Mouse (Mus musculus): ENCODE measurements around the gene Cbr2.
A peak's percentile ranks its signal among the peaks of the same experiment; 100 is the strongest.
"Not testable (repeated sequence)": the region's sequence is repeated elsewhere in the genome, so short reads cannot be mapped to it uniquely, and the experiment has no call there.

Cbr2 gene

DNA sequence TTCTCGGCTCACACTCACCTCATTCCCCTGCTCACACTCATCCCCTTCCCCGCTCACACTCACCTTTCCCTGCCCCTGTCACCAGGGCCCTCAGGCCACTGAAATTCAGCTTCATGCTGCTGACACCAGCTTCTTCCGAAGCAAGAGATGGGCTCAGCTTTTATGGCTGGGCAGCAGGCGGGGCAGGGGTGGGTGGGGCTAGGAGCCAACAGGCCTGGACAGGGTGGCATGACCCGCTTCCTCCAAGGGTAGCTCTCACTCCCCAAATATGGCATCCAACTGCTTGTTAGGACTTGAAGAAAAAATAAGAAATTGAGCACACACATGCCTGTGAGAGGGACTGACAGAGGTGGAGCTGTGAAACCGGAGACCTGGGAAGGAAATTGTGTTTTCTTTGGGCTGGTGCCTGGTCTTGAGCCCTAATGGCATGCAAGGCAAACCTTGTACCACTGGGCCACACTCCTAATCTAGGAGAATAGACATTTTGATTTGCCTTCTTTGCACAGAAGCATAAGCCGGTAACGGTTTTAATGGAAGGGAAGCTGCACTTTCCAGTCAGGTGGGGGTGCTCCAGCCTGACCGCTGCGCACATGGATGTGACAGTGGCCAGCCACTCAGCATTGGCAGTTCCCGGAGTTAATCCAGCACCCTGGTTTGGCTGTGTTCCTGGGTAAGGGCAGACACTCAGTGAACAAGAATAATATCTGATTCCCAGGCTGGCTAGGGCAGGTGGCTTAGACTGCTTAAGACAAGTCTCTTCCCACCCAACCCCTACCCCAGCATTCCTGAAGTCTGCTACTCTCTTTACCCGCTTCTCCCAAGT, at the start of gene Cbr2:
Gene Cbr2 (minus strand): TSS at position 257 of the 823 bp plus-strand sequence.
- DNase-seq: no peak

DNA sequence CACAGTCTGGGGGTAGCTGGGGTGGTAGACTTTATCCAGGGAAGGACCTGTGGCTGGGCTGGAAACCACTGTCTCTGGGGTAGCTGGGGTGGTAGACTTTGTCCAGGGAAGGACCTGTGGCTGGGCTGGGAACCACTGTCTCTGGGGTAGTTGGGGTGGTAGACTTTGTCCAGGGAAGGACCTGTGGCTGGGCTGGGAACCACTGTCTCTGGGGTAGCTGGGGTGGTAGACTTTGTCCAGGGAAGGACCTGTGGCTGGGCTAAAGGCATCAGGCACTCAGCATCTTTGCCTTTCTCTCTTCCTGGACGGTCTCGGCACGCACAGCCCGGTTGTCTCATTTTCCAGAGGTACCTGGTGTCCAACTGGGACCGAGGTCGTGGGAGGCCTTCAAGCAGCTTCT, 49.4 kb upstream of the Cbr2 start:
- DNase-seq: not testable (repeated sequence)

DNA sequence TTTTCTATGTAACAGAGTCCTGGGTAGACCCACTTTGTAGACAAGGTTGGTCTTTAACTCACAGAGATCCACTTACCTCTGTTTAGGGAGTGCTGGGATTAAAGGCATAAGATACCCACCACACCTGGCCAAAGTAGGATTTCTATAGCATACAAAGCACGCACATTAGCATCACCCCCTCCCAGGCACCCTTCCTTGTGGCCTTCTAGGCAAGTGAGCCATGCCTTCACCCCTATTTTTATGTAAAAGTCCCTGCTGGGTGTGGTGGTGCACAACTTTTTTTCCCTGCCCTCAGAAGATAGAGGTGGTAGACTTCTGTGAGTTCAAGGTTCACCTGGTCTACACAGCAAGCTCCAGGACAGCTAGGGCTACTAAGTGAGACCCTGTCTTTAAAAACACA, 48.0 kb upstream of the Cbr2 start:
- DNase-seq: no peak

DNA sequence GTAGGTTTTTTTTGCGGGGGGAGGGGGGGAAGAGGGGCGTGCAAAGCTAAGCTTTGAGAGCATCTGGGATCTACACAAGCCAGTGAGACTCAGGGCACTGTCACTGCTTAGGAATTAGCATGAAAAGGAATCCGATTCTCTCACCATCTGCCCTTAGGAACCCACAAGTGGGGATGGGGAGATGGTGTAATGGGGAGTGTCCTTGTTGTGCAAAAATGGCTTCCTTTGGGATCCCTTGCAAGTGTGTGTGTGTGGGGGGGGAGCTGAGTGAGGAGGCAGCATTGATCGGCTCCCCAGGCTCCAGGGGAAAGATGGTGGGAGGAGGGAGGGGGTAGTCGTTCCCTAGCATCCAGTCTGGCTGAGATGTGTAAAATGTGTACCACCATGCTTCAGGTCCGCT, 45.2 kb upstream of the Cbr2 start:
- DNase-seq: no peak

DNA sequence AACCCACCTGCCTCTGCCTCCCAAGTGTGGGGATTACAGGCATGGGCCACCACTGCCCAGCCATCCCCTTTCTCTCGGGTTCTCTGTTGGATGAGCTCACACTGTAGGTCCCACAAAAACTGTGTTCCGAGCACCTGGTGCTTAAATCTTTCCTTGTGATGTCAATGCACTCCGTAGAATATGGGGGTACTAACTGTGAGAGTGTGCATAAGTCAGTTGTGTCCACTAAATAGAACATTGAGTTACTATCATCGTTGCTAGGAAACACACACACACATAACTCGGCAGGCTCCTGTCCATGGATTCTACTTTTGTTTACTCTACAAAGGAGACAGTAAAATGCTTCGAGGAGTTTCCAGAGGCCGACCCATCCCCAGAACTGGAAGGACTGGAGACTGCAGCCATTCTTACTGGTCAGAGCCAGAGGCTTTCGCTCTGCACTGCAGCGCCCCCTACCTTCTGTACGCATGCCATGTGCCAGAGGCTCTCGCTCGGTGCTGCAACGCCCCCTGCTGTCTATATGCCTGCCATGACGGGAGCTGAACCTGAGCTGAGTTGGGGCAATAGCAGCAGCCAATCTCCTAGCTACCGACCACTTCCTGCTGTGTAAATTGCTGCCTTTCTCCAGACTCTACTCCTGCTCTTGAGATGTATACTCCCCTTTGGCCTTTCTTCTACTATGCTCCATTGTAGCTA, 44.0 kb upstream of the Cbr2 start:
- DNase-seq: peak; percentile 94

DNA sequence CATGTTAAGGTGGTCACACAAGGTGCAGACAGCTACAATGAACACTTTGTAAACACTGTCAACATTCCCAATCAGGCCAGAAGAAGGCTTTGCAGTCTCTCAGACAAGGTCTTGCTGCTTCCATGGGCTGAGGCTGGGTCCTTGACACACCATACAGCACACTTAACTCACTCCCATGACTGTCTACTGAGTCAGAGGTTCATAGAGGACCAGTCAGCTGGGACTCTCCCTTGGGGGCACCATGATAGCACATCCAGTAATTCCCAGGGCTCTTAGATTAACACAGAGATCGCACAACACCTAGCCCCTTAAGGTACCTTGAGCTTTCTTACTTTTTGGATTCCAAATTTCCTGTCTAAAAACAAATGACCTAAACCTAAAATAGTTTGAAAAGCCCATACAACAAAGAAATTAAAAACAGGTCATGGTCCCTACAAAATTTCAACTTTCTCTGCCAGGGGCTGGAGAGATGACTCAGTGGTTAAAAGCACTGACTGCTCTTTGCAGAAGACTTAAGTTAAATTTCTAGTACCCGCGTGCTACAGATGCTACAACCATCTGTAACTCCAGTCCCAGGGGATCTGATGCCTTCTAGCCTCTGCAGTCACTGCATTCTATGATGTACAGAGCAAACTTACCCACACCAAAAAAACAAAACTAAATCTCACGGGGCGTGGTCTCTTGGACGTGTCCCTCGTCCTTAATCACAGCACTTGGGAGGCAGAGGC, 41.7 kb upstream of the Cbr2 start:
- DNase-seq: no peak

DNA sequence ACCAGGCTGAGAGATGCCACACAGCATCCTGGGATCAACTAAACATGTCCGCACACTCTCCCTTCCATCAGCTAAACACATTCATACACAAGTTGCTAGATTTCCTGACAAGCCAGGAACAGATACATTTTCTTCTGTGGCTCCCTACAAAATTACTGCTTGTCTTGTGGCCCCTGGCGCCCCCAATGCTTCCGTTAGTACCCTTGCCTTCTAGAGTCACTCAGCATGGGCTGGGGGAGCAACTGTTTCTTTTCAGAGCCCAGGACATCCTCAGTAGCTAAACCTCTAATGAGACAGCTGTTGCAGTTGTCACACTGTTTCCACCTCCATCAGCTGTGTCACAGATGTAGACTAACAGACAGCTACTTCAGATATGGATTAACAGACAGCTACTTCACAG, 40.8 kb upstream of the Cbr2 start:
- DNase-seq: no peak

DNA sequence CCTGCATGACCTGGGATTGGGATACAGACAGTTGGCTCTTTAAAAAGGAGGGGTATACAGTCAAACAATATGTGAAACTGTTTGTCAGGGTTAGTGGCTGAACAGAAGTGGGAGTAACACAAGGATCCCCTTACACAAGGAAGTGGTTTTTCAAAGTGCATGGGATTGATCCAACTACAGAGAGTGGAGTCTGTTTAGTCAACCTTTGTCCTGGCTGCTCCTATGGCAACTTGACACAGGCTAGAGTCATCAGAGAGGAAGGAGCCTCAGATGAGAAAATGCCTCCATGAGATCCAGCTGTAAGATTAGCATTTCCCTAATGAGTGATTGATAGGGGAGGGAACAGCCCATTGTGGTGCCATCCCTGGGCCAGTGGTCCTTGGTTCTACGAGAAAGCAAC, 36.3 kb upstream of the Cbr2 start:
- no peak for DNase-seq

DNA sequence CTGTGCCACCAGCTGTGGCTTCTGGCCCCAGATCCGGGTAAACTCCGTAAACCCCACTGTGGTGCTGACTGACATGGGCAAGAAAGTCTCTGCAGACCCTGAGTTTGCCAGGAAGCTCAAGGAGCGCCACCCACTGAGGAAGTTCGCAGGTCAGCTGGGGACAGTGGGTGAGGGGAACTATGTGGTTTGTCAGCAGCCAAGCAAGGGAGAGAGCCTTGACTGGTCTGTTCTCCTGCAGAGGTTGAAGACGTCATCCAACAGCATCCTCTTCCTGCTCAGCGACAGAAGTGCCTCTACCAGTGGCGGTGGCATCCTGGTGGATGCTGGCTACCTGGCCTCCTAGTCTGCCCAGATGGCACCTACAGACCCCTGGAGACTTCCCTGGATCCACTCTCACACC, 35.1 kb upstream of the Cbr2 start:
- DNase-seq: not testable (repeated sequence)

DNA sequence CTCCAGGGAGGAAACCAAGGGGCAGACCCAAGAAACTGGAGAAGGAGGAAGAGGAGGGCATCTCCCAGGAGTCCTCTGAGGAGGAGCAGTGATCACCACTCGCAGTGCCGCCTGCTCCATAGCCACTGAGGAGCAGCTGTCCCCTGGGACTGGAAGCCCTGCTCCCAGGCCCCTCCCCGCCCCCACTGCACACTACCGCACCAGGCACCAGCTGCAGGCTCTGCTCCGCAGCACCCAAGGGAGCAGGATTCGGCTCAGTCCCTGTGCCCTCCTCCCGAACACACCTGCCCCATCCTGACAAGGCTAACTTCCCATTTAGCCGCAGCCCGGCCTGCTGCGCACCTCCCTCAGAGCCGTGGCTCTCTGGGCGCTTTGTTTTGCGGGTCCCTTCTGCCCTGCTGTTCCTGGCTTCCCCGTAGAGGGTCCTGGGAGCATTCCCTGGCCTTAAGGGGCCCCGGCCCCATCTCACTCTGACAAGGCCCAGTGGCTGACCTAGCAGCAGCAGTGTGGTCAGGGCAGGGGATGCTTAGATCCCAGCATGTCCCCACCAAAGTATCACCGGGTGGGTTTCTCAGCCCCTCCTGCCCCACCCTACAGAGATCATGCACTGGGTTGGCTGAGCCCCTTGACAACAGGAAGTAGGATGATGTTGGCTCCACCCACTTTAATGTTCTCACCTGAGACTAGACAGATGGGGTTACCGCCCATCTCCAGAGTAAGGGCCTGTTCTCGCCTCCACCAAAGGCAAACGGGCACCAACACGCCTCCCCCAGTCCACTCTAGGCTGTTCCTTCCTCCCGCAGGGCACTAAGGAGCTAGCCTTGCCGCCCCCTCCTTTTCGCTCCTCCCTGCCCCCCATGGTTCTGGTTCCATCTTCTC, 31.4 kb upstream of the Cbr2 start:
- DNase-seq: not testable (repeated sequence)

DNA sequence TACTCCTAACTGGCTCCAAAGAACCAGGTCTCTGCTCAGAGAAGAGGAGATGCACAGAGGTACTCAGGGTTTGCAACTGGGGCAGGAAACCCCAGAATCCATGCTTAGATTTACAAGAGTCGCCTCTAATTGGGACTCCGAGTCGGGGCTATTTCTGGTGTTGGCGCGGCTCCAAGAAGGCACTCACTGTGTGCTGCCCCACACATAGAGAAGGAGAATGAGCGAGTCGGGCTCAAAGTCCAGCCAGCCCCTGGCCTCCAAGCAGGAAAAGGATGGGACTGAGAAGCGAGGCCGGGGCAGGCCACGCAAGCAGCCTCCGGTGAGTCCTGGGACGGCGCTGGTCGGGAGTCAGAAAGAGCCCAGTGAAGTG, 30.7 kb upstream of the Cbr2 start, which contains the start of gene Hmga1b:
Gene Hmga1b (plus strand): TSS at position 123 of the 370 bp plus-strand sequence.
- DNase-seq: not testable (repeated sequence)

DNA sequence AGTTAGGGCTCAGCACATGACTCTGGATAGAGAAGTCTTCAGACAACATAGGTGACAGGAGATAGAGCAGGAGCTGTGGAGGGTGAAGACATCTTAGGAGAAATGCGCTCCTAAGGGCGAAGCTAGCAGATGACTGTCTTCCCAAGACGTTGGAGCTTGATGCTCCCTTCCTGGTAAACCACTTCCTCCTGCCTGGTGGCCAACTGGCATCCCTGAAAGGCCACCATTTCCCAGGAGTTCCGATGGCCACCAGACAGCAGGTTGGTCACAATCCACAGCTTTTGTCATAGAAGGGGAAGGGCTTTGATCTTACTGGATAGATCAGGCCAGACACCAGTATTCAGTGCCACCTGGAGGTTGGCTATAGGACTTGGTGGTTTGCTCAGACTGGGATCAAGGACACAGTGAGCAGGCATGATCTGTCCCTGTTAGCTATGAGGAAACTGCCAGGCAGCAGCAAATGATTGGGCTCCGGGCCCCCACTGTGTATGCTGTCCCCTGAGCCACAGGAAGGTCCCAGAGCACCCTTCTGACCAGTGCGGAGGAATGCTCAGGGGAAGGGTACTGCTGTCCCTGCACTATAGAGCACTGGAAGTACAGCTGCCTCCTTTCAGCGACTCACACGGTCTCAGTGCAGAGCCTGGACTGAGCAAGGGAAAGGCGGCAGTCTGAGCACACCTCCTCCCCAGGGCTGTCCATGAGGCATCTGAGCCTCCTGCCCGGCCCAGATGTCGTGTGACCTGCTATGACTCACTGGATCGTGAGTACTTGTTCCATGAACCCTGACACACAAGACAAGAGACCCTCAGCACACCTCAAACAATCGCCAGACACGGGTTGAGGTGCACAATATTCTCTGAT, 30.1 kb upstream of the Cbr2 start:
- DNase-seq: no peak

DNA sequence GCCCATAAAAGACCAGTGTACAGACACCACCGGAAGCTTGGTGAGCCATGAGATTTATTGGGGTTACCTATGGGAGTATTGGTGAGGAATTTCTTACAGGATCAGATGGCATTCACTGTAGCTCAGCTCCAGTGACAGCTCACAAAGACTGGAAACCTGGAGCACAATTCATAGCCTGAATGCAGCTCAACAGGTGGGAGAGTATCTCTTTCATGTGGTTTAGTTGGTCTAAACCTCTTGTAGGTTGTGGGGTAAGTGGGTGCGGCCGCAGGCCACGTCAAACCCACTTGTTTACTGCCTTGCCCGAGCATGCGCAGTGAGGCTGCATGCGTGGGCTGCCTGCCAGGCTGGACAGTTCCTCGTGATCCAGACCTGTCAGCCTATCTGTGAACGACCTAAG, 28.3 kb upstream of the Cbr2 start:
- no peak for DNase-seq

DNA sequence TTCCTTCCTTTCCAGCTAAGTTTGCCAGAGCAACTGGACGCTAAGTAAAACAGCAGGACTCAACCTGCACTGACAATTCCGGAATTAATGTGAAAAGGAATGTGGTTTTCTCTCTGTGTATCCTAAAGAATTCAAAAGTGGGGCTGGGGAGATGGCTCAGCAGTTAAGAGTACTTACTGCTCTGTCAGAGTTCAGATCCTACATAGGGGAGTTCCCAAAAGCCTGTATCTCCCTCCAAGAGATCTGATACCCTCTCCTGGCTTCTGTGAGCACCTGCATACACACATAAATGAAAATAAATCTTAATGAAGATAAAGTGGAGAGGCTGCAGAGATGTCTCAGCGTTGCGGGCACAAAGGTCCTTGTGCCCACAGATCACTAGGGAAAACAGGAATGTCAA, 19.7 kb upstream of the Cbr2 start:
- no peak for DNase-seq

DNA sequence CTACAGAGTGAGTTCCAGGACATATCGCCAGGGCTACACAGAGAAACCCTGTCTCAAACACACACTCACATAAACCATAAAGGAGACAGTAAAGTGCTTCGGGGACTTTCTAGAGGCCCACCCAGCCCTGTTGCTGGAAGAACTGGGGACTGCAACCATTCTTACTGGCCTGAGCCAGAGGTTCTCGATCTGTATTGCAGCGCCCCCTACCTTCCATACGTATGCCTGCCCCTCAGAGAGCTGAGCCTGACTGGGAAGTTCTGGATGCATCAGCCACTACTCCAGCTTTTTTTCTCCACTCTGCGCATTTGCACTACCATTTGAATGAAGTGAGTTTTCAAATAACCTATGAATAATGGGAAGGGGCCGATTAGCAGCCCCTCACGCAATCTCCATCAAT, 17.5 kb upstream of the Cbr2 start:
- DNase-seq: peak; percentile 43

DNA sequence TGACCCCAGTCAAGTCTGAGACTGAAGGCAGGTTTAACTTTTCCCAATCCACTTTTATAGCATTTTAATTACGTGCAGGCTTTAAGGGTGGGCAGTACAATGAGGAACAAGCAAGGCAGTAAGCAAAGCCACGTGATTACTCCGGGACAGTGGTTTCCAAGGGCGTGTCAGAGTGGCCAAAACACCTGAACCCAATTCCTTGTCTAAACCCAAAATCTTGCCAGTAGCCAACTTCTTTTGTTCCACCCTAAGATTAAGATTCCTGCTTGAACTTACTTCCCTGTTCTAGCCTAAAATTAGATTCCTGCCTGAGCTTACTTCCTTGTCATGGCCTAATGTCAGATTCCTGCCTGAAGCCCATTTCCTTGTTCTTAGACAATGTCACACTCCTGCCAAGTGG, 16.1 kb upstream of the Cbr2 start:
- DNase-seq: no peak

DNA sequence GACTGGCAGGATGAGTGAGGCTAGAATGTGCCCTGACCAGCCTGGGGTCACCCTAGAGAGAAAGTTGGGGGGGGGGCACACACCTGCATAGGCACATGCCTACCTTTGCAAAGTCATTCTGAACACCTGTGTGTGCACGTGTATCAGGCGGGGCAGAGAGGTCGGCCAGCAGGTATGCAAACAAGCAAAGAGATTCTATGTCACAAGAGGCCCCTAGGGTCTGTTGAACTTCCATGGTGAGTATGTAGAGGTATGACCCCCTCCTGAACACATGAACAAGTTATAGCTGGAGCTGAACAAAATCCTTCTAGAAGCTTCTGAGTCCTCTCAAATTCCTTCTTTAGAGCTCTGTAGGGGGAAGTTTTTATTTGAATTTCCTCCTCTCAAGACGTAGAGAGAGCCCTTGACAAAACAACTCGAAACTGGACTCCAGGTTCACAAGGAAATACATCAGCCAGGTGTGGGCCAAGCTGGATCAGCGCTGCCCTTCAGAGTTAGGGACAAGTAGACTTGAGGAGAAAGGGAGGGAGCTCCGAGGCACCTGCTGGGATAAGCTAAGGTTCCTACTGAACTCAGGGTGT, 12.3 kb upstream of the Cbr2 start:
- no peak for DNase-seq

DNA sequence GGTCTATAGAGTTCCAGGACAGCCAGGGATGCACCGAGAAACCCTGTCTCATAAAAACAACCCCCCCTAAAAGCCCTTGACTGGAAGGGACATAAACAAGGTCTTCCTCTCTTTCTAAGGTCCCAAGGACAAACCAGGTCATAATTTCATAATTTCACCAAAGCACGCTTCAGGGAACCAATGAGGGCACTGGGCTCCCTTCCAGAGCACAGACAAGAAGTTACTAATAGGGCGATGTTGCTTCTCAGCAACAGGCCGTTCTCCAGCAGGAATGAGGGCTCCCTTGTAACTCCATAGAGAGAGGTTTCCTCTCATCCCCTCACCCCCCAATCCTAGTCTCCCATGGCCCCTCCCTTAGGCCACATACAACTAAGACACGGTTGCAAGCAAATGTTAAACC, 9.1 kb upstream of the Cbr2 start:
- no peak for DNase-seq

DNA sequence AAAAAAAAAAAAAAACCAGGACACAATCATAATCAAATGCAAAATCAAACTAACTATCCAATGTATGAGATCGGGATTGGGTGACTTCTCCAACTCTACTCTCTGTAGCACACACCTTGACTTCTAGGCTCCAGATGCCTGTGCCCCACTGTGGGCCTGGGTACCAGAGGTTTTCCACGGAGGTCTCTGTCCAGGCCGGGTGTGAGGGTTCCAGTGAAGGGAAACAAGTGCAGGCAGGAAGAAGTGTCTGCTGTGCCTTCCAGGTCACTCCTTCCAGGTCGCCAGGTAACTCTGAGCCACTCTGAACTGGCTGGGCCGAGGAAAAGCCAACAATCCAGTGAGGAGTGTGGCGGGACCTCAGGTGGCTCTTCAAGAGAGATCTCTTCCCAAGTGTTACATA, 4.5 kb upstream of the Cbr2 start:
- no peak for DNase-seq

DNA sequence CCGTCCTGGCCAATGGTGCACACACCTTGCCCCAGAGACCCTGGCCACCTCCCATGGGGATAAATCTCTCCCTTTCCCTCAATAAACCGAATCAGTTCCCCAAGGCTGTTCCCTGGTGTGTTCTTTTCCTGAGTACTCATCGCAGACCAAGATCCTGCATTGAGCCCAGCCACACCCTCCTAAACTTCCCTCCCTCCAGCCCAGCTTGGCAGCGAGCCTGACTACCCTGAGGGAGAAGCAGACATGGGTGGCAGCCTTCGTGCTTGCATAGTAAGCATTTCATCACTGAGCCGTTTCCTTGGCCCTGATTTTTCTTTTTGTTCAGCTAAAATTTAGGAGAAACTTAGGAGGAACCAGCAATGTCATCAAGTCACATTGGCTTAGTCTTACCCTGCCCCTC, 1.6 kb upstream of the Cbr2 start:
- DNase-seq: no peak

DNA sequence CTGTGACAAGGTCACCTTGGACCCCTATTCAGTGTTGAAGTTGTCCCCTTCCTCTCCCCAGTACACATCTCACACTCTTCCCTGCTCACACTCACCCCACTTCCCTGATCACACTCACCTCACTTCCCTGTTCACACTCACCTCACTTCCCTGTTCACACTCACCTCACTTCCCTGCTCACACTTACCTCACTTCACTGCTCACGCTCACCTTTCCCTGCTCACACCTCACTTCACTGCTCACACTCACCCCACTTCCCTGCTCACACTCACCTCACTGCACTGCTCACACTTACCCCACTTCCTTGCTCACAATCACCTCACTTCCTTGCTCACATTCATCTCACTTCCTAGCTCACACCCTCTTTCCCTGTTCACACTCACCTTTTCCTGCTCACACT, 519 bp downstream of the Cbr2 start:
- DNase-seq: no peak

All from embryo, embryonic 11 days (tissue).